Mouse (Mus musculus): ENCODE data around the gene Efhd2.
A peak's percentile ranks its signal among the peaks of the same experiment; 100 is the strongest.

The Efhd2 gene

DNA sequence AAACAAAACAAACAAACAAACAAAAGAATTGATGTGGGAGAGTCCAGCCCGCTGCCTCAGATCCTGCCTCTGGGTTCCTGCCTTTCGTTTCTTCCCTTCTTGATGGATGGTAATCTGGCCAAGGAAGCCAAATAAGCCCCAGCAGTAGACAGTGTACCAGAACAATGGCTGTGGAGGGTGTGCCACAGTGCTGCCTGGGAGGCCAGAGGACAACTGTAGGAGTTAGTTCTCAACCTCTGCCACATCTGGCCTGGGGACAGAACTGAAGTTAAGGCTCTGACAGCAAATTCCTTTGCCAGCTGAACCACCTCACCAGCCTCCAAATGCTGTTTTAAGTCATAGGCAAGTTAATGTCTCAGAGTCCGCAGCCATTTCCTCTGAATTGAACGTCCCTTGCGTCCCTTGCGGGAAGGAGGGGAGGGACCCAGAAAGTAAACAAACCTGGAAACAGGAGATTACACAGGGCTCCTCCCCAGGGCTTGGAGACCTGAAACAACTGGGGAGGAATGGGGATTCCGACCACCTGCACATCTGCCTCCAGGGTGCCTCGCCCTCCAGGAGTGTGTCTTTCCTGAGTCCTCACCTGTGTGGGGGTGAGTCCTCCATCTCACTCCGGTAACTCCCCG, 6.7 kb upstream of the Efhd2 start:
- no peak for DNase-seq (ENCODE audit: low spot score)

DNA sequence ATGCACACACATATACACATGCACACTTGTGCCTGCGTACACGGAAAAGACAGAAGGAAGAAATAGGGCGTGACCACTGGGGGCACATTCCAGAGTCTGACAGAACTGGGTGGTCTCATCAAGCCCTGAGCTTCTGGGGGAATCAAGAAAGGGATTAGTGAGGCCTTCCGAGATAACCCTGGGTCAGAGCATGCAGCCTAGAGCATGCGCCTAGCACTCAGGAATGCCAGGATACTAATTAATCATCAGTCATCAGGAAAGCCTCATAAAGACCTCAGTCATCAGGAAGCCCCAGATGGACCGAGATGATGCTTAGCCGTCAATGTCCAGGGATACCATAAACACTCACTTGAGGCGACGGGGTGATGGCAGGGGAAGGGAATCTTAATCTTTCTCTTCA, 5.2 kb upstream of the Efhd2 start:
- no peak for DNase-seq (ENCODE audit: low spot score)

DNA sequence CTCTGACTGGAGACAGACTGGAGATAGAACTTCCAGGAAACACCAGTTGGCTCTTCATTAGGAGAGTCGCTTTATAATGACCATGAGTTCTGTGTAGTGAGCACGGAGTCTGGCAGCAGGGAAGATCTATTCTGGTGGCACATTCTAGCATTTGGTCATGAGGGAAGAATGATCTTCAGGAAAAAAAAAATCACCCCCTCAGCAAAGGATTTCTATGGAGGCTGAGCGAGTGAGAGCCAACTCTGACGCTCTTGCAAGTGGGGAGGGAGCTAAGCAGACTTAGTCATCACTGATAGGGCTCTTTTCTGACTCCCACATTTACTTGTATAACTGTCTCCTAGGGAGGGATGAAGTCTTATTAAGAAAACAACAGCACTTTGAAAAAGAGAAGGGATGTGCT, 4.4 kb upstream of the Efhd2 start:
- DNase-seq (ENCODE audit: low spot score): no peak

DNA sequence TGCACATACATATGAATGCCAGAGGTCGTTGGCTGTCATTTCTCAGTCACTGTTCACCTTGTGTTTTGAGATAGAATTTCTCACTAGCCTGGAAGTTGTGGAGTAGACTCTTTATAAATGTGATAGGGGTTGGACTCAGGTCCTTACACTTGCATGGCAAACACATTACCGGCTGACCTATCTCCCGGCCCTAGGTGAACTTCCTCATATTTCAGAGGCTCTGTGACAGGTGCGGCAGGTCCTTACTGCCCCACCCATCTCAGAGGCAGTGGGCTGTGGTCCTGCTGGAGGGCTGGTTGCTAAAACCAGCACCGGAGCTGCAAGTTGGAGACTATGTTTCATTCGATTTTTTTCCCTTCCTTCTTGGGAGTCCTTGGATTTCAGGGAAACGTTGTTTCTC, 3.9 kb upstream of the Efhd2 start:
- DNase-seq (ENCODE audit: low spot score): no peak

DNA sequence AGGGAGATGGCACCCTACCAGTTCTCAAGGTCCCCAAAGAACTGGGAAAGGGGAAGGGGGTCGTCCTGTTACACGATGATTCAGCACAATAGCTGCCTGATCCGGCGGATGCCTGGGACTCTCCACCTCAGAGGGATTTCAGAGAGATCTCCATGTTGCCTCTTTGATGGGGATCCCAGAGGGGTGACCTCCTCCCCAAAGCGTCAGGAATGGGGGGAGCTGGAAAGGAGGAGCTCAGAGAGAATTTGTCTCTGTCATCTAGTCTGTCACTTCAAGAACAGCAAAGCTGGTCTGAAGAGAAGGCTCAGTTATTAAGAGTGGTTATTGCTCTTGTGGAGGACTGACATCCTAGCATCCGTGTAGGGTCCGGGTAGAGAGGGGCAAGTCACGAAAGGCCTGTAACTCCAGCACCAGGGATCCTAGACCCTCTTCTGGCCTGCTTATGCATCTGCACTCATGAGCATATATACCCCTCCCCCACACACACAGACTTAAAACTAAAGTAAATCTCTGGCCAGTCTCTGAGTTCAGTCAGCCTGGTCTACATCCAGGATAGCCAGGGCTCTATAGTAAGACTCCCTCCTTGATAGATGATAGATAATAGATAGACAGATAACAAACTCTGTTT, 875 bp upstream of the Efhd2 start:
- no peak for DNase-seq (ENCODE audit: low spot score)

DNA sequence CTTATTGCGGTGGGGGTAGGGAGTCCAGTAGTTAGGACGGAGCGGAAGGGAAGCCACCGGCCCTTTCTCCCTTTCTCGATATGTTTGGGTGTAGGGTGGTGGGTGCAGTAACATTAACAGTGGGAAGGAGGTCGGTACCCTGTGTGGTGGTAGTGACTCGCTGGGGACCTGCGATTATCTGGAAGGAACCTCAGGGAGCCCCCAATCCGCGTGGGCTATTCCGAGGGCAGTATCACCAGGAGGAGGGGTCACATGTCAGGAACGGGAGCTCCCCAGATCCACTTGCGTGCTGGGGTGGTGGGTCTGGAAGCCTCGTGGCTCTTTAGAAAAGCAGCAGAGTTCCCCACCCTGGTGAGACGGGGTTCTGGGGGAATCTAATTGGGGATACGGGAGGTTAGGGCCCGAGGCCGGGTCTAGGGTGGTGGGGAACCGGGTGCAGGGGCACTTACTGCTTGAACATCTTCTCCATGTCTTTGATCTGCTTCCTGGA, 564 bp downstream of the Efhd2 start:
- DNase-seq (ENCODE audit: low spot score): no peak

DNA sequence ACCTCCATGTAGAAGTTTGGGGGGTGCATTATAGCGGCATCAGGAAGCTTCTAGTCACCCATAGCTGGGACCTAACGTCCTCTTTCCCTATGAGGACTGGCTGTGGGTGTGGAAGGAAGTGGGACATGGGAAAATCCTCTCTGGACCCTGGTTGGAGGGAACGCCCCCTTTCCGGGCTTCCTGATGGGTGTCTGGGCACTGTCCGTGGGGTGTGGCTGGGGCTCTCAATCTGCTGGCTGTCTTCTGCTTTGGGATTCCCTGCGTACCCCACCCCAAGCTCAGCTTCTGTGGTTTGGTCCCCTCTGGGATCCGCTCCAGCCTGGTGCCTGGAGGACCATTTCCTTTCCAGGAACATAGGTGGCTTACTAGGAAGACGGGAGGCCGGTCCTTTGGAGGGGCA, 1.7 kb downstream of the Efhd2 start:
- no peak for DNase-seq (ENCODE audit: low spot score)

DNA sequence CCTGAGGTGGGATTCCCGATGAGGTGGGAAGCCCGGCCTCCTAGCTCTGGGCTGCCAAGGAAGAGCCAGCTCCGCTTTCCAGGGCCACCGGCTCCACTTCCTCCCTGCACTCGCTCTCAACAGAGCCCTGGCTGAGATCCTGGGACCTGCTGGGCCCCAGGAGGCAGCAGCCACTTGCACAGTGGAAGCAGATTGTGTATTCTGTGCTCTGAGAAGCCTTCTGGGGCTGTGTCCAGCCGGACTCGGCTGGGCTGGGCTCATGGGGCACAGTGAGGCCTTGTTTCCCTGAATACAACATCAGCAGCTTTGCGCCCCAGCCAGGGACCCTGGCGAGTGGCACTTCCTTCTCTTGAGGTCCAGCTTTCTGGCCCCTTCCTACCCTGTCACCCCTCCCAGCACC, 2.8 kb downstream of the Efhd2 start:
- no peak for DNase-seq (ENCODE audit: low spot score)

DNA sequence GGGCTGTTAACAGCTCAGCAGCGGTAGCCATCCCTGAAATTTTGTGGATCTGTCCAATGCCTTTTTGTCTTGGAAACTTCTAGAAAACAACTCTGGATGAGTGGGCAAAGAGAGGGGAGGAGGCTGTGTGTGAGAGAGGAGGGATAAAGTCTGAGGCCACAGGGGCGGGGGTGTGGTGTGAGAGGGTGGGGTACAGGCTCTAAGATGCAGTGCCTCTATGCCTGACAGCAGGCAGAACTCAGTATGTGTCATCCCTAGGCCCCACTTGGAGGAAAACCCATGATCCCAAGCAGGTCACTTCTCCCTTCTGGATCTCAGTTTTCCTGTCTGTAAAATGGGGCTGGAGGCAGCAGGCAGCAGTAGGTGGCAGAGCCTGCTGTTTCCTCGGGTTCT, 3.4 kb downstream of the Efhd2 start:
- DNase-seq (ENCODE audit: low spot score): no peak

DNA sequence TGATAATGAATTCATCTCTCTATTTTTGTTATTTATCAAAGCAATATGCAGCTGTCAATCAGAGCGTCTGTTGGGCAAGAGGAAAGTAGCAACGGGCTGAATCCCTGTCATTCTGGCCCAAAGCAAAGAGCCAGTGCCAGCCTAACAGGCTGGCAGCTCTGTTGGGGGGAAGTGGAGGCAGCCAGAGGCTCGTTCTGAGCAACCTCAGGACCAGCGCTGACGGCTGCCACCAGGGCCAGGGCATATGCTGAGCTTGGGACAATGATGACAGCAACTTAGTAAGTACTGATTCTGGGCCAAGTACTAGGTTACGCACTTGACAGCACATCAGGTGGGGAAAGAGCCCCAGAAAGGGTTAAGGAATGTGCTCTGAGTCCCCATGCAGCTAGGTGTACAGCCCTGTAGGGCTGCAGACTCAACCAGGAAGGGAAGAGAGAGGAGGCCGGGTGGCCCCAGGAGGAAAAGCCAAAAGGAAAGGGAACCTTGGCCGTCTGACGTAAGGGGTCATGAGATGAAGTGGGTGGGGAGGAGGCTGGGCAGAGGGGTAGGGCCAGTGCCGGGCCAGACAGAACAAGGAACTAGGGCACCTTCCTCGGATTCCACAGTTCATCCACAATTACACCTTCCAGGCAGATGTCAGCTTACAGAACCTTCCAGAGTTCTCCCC, 3.9 kb downstream of the Efhd2 start:
- DNase-seq (ENCODE audit: low spot score): peak; percentile 70

DNA sequence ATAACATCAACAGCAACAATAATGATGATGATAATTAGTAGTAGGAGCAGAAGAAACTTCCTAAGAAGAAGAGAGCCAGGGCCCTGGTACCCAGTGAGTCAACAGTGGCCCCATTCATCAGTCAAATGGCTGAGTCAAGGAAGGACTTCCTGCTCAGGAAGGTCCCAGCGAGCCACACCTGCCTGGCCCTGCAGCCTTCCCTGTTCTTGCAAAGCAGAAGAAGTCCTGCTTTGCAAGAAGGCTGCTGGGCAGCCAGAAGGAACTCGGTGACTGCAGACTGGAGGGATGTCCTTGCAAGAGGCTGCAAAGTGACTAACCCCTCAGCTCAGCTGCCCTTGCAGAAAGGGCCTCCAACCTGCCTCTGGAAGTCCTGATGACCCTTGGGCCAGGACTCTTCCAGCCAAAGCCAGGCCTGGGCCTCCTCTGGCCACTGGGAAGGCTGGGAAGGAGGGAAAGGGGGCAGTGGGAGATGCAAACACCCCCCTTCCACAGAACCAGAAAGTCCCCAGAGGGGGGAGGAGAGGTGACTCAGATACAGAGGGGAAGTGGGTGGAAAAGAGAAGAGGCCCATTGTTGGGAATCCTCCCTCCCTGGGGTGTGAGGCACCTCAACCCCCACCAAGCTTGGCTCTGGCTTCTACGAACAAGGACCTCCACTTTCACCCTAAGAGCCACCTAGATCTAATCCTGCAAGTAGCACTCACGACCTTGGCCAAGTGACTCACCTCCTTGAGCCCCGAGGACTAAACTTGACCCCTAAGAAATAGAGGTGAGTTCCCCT, 5.1 kb downstream of the Efhd2 start:
- DNase-seq (ENCODE audit: low spot score): no peak

DNA sequence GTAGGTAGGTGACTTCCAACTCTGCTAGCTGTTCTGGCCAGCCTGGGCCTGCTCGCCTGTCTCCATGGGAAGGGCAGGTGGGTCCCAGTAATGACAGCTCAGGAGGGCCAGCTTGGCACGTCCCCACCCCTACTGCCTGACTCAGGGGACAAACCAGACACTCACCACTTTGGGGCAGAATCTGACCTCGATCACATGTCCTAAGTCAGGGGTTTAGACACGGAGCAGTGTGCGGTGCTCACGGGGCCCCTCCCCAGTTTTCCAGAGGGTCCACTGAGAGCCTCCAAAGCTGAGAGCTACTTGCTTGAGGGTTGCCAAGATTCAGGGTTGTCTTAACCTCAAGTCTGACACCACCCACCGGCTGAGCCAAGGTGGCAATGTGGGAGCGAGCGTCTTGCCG, 6.7 kb downstream of the Efhd2 start:
- no peak for DNase-seq (ENCODE audit: low spot score)

DNA sequence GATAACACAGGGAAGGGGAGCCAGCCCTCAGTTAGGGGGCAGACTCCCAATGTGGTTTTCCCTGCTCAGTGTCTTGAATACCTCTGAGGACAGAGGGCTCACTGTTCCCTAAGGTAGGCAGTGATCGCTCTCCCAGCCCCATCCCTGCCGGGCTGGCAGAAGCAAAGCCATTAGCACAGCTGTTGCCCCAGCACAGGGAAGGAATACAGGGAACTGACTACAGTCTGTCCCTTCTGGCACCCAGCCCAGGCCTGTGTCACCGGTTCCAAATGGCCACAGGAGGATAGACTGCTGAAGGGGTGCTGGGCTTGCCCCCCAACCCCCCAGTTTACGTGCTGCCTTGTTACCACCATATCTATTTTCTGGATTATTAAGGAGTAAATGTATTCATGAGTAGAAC, 7.2 kb downstream of the Efhd2 start:
- DNase-seq (ENCODE audit: low spot score): no peak

DNA sequence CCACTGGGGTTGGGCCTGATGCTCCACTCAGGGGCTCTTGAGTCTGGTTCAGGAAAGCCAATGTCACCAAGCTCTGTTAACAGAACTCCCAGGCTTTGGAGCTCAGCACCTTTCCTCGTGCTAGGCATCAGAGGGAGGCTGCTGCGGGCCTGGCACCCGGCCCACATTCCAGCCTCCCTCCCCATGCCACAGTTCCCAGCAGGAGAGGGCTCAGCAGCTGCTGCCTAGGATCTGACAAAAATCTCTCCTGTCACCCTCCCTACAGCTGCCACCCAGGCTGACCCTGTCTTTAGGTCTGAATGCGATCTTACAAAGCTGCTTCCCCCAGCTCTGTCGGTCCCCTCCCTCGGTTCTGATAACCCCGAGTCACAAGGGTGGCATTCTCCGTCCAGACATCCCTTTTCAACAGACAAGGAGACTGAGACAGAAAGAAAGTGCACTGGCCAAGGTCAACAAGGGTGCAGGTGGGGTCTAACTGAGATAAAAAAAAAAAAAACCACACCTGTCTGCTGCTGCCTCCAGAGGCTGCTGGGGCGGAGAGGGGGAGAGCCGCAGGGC, 7.7 kb downstream of the Efhd2 start:
- DNase-seq (ENCODE audit: low spot score): no peak

DNA sequence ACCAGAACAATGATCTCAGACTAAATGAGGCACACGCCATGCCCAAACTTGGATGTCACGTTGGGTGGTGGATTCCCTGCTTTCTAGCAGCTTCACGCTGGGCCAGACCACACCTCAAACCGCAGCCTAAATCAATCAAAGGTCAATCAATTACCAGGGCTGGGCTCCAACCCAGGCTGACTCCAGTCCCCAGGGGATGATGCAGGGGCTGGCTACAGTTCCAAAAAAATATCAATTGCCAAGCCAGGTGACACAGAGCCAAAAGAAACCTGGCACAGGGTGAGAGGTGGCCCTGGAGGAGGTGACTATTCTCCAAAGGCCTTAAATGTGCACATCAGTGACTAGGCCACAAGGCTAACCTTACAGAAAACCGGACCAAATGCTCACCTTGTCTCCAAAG, 9.1 kb downstream of the Efhd2 start:
- no peak for DNase-seq (ENCODE audit: low spot score)

DNA sequence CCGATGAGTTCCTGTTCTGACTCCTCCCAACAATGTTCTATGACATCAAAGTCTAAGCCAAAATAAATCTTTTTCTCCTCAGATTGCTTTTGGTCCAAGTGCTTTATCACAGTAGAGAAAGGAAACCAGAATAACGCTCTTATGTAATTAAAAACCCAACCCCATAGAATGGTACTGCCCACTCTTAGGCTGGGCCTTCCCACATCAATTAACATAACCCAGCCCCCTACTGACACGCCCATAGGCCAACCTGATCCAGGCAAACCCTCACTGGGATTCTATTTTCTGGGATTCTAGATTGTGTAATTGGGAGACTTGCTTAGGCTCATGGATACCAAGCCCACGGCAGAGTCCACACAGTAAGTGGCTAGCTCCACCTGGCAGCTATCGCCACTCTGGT, 9.7 kb downstream of the Efhd2 start:
- DNase-seq (ENCODE audit: low spot score): no peak

DNA sequence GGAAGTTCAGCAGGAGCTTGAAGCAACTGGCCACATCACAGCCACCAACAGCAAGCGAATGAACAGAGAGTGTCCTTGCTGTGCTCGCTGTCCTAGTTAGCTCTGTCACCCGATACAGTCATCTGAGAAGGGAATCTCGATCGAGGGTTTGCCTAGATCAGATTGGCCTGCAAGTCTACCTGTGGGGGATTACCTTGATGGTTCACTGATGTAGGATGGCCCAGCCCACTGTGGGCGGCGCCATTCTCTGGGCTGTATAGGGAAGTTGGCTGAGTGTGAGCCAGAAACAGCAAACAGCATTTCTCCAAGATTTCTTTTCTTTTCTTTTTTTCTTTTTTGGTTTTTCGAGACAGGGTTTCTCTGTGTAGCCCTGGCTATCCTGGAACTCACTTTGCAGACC, 10.2 kb downstream of the Efhd2 start:
- no peak for DNase-seq (ENCODE audit: low spot score)

DNA sequence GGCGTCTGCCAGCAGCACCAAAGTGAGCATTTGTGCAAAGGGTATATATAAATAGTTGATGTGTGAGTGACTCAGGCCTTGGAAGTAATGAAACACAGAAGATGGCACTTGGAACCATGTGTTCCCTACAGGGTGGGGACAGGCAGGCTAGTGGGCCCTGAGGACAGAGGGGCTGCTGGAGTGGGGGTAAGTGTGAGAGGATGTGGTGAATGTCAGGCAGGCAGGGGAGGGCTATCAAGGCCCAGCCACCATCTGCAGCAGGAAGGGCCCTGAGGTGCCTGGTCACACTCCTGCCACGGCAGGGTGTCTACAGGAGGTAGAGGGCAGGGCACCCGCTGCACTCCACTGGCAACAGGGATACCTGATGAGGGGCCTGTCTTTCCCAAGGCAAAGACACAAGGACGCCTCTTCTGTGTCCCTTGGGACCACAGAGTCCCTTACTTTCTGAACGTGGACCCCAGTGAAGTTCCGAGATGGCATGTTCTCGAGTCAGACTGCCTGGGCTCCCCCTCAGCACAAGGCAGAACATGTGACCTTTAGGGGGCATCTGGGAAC, 10.9 kb downstream of the Efhd2 start:
- no peak for DNase-seq (ENCODE audit: low spot score)

DNA sequence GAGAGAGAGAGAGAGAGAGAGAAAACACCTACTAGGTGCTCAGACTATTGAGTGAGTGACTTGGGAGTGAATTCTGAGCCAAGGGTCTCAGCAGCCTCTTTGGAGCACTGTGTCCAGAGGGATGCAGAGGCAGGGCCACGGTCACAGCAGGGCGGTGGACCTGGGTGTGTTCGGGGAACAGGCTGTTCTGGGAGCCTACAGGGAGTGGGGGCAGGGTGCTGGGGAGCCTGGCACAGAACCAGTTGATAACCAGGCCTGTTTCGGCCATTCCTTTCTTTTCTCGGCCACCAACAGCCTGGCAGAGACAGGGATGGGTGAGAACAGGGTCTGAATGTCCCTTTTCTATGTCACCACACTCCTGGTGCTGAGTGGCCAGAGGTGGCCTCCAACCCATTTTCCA, 11.9 kb downstream of the Efhd2 start:
- no peak for DNase-seq (ENCODE audit: low spot score)

DNA sequence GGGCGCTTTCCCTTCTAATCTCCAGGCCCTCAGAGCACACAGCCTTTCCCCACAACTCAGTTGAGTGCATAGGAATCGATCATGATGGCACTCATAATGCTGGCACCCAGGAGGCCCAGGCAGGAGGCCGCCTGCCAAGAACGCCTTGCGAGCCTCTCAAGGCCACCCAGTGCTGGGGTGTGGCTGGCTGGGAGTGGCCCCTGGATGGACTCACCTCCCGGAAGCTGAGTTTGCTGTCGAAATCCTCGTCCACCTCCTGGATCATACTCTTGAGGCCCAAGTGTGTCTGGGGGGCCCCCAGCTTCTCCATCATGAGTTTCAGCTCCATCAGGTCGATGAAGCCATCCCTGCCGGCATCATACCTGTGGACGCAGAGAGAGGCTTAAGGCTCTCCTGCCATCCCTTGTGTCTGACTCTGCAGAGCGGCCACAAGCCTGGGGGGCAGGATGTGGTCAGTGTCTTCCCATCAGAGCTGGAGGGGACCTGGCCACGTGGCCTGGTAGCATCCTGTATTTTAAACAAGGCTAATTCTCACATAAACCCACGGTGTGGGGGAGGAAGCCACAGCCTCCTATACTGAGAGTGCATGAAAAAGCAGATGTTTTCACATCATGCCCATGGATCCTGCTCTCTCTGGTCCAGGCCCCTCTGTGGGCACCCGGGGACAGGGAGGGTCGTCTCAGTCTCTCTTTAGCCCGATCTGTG, 13.0 kb downstream of the Efhd2 start:
- DNase-seq (ENCODE audit: low spot score): peak; percentile 71

DNA sequence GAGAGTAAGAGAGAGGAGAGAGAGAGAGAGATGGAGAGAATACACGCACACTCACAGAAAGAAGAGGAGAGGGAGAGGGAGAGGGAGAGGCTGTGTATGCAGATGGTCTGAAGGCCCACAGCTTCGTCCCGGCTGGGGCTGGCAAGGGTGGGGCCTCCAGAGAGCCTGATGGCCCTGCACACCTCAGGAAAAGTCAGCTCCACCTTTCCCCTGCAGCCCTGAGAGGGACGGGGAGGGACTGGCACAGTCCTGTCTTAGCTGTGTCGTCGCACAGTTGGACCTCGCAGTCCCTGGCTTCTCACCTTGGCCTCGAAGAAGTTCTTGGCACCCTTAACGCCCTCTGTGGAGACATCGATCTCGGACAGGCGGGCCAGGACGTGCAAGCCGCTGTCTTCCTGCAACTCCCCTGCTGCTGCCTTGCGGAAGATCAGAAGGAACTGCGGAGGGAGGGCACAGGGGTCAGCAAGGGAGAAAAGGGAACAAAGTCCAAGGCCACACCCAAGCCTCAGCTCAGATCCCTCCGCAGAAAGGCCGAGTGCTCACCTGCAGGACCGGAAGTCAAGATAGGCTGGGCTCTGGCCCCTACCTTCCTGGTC, 14.4 kb downstream of the Efhd2 start:
- no peak for DNase-seq (ENCODE audit: low spot score)

Data from lung, postnatal 25 days (tissue).